9 mouse cellular contexts compared by ENCODE assay signal in the genomic region with DNA sequence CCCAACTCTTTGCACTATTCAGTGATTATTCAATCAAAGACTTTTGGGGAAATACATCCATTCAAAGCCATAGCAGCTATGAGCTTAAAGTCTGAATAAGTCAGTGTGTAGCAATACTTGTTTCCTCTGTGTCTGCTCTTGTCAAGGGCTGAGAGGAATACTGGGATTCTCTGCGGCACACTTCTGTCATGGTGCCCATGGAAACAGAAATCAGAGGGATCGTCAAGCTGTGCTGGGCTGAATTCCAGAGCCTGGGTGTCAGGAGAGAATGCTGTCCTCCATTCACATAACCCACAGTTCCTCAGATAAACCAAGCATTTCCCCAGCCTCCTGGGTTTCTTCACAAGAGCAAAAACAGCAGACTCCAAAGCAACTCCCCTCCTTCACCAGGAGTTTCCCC. TPM values are rescaled to one million over a fixed set of nuclear protein-coding genes. Genes with fewer than 3 reads are reported as not detected.
DNase-seq lines count a peak whose midpoint lies in the region; ATAC-seq lines count a peak whose summit lies in the region.
"Had no signal": no experiment of that assay in that cellular context is flagged by ENCODE, and none has a peak within 500 bp of the region (broad histone marks: within the 10 kb centered on the region; RNA-seq: fewer than 3 reads in every experiment).

No protein-coding gene starts in this region.

- H3K4me2 ChIP-seq in heart, embryonic 13.5 days = 0 out of 2 replicates have a peak overlapping the region, but pooled peaks have one; percentile 1
- H3K4me2 ChIP-seq in kidney, embryonic 15.5 days = no peak overlapping the region
- H3K4me2 ChIP-seq: neural tube, embryonic 12.5 days had no signal

- ATAC-seq in heart, embryonic 13.5 days (ENCODE audit: extremely low read depth, insufficient number of reproducible peaks, low FRiP score, low TSS enrichment) = no peak
- no peak for ATAC-seq in kidney, embryonic 15.5 days (replicated peaks; ENCODE audit: low FRiP score)

- WGBS in heart, embryonic 13.5 days = 6% methylated on average over 2 of the region's 2 CpGs
- WGBS in kidney, embryonic 15.5 days = 37% methylated on average over 2 of the region's 2 CpGs

- H3K9me3 ChIP-seq in heart, embryonic 13.5 days = no peaks in the 10 kb centered on the region
- no peaks in the 10 kb centered on the region for H3K9me3 ChIP-seq in kidney, embryonic 15.5 days (replicated peaks)
- H3K9me3 ChIP-seq: neural tube, embryonic 12.5 days had no signal

- H3K27ac ChIP-seq in heart, embryonic 13.5 days (replicated peaks) = no peak overlapping the region
- no peak overlapping the region for H3K27ac ChIP-seq in kidney, embryonic 15.5 days
- H3K27ac ChIP-seq: neural tube, embryonic 12.5 days had no signal

- H3K4me1 ChIP-seq in heart, embryonic 13.5 days = peaks cover 33% of the 10 kb centered on the region
- H3K4me1 ChIP-seq in kidney, embryonic 15.5 days = peaks cover 12% of the 10 kb centered on the region

- DNase-seq in adrenal gland, adult 2 months = peak; percentile 33
- no peak for DNase-seq in adrenal gland, postnatal 4 days (ENCODE audit: low spot score in 2 of 2)
- DNase-seq in cerebellum, adult 18-20 months = peak; percentile 59 to 64
- peak; percentile 77 to 86 for DNase-seq in left cerebral cortex, postnatal 14 days (ENCODE audit: low spot score in 2 of 2)
- DNase-seq in ovary, postnatal 36 days (ENCODE audit: low spot score) = peak; percentile 50
- DNase-seq in thymus, postnatal 14 days = no peak

- H3K27me3 ChIP-seq in heart, embryonic 13.5 days (replicated peaks) = peaks cover 19% of the 10 kb centered on the region
- H3K27me3 ChIP-seq in kidney, embryonic 15.5 days = 0 out of 2 replicates have a peak, but pooled peaks cover 2% of the 10 kb centered on the region

- H3K36me3 ChIP-seq in heart, embryonic 13.5 days = no peaks in the 10 kb centered on the region
- no peaks in the 10 kb centered on the region for H3K36me3 ChIP-seq in kidney, embryonic 15.5 days
- H3K36me3 ChIP-seq: neural tube, embryonic 12.5 days had no signal

- intact Hi-C loops in left cerebral cortex, postnatal 14 days (cut with DNase I) = no loop called here

- no peak overlapping the region for H3K4me3 ChIP-seq in heart, embryonic 13.5 days
- no peak overlapping the region for H3K4me3 ChIP-seq in kidney, embryonic 15.5 days (replicated peaks)
- H3K4me3 ChIP-seq: neural tube, embryonic 12.5 days had no signal

- no peak overlapping the region for H3K9ac ChIP-seq in heart, embryonic 13.5 days
- H3K9ac ChIP-seq in kidney, embryonic 15.5 days = no peak overlapping the region
- H3K9ac ChIP-seq: neural tube, embryonic 12.5 days had no signal

RNA-seq across cellular contexts. Expression of a gene that starts 58.6 kb away (rescaled TPM):
- total RNA-seq in adrenal gland, adult 2 months (2021) = 10 to 100 TPM; 39.2 to 54.0 TPM
- 75.3 and 107 TPM in 2 replicates for polyA plus RNA-seq in adrenal gland, adult 2 months (2012; rRNA removed)
- total RNA-seq in adrenal gland, postnatal 4 days (2021) = 10 to 100 TPM; 34.0 to 34.4 TPM
- polyA plus RNA-seq in heart, embryonic 13.5 days (2015; fragmentation: Nextera tagmentation; extraction: Ambion mirVana) = 2.2 and 2.4 TPM in 2 replicates
- 10 to 100 TPM; 19.4 to 21.8 TPM for total RNA-seq in left cerebral cortex, postnatal 14 days (2021)
- 4.1 and 4.3 TPM in 2 replicates for polyA plus RNA-seq in kidney, embryonic 15.5 days (2015; fragmentation: Nextera tagmentation; extraction: Ambion mirVana)

Comparison
In these comparisons a context has a peak if more than half of its experiments do, and no peak if none do; other contexts are left out.
1. DNase-seq: peak in adrenal gland, adult 2 months (single experiment), cerebellum, adult 18-20 months (2 of 2), left cerebral cortex, postnatal 14 days (2 of 2) and ovary, postnatal 36 days (single experiment); none in adrenal gland, postnatal 4 days (0 of 2) and thymus, postnatal 14 days (single experiment).